Mouse (Mus musculus): ENCODE measurements around the gene St5. TPM values are rescaled to one million over a fixed set of nuclear protein-coding genes. Genes with fewer than 3 reads are reported as not detected.

The St5 gene
- polyA plus RNA-seq, 1 experiment from 2014 or later, result 53.5 TPM

DNA sequence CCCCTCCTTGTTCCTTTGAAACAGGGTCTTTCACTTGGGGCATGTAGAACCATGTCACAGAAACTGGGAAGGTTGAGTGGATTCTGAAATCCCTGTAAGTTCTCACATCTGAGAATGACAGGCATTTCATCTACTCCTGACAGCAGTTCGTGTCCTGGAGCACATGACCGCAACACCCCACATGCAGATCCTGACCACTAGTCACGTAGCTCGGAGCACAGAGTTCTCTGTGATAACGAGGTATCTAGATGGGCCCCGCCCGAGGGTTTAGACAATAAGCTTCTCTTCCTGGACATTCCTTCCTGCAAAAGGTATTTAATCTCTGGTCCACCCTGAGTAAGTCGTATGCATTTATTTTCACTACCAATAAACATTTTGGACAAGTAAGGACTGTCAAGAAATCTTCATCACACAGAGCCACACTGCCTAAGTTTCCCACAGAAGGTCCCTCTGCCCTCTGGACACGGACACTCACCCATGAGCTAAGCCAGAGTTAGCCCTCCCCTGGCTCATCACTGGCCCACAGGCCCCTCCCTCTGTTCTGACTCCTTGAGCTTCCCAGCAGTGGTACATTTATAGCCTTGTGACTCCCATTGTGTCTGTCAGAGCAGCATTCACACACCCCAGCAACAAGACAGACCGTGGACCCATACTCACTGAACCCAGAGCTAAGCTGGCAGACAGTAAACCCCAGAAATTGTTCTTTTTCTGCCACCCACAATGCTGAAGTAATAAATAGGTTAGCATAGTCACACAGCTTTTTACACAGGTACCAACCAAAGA, 54.4 kb downstream of the St5 start:
- 85% methylated on average over 10 of the region's 10 CpGs for WGBS
- H3K36me3 ChIP-seq, result peaks cover 2% of the 10 kb centered on the region; the same call in 1 of the 2 replicates
- DNase-seq (ENCODE audit: low spot score), result no peak
- no peaks in the 10 kb centered on the region for H3K27me3 ChIP-seq (ENCODE audit: low read depth, poor library complexity, severe bottlenecking)
- no peaks in the 10 kb centered on the region for H3K9me3 ChIP-seq (replicated peaks)
- no peak overlapping the region for H3K27ac ChIP-seq
- H3K4me3 ChIP-seq, result no peak overlapping the region
- peaks cover 4% of the 10 kb centered on the region; the same call in 1 of the 2 replicates for H3K4me1 ChIP-seq

DNA sequence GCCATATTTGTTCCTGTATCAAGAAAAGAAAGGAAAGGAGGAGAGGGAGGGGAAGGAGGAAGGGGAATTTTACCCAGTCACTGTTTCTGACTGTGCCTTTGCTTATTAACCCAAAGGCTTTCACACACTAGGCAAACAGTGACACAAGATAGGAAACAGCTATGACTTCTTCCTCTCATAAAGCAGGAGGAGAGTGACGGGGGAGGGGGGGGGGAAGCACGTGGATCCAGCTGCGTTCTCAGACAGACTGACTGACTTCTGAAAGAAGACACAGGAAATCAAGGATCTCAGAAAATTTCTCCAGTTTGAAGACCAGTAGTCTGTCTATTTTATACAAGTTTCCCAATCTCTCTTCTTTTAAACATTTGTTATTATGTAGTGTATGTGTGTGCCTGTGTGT, 56.8 kb downstream of the St5 start:
- peaks cover 15% of the 10 kb centered on the region for H3K4me1 ChIP-seq
- no peak overlapping the region for H3K27ac ChIP-seq
- no peak overlapping the region for H3K4me3 ChIP-seq
- H3K27me3 ChIP-seq (ENCODE audit: low read depth, poor library complexity, severe bottlenecking), result no peaks in the 10 kb centered on the region
- WGBS, result 37% methylated on average over 3 of the region's 3 CpGs
- H3K36me3 ChIP-seq, result peaks cover 2% of the 10 kb centered on the region; the same call in 1 of the 2 replicates
- DNase-seq (ENCODE audit: low spot score), result no peak
- H3K9me3 ChIP-seq (replicated peaks), result no peaks in the 10 kb centered on the region

DNA sequence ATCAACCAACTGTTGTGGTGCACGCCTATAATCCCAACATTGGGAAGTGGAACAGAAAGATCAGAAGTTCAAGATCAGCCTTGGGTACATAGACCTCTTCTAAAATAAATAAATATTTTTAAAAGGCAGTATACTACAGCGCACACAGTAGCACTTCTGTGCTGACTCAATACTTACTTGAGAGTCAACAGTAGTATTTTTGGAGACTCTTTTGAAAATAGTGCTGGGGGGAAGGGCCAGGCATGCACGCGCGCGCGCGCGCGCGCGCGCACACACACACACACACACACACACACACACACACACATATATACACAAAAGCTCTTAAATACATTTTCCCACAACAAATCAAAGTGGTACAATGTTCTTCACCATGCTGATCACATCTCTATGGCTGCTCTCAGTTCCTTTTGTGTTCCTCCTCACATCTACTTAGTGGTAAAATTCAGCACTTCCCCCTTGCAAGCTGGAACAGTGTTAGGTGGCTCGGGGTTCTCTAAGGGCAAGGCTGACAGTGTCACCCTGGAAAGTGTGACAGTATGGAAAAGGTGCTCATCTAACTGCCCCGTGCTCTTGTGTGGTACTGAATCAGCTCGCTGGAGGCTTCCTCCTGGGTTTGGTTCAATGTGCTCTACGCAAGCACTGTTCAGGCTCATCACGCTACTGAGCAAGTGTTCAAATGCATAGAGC, 60.0 kb downstream of the St5 start:
- H3K4me3 ChIP-seq, result no peak overlapping the region
- H3K27me3 ChIP-seq (ENCODE audit: low read depth, poor library complexity, severe bottlenecking), result no peaks in the 10 kb centered on the region
- H3K4me1 ChIP-seq, result peaks cover 22% of the 10 kb centered on the region
- 95% methylated on average over 18 of the region's 18 CpGs for WGBS
- DNase-seq (ENCODE audit: low spot score), result no peak
- no peaks in the 10 kb centered on the region; the same call in 1 of the 2 replicates for H3K36me3 ChIP-seq
- no peaks in the 10 kb centered on the region for H3K9me3 ChIP-seq (replicated peaks)
- no peak overlapping the region for H3K27ac ChIP-seq

DNA sequence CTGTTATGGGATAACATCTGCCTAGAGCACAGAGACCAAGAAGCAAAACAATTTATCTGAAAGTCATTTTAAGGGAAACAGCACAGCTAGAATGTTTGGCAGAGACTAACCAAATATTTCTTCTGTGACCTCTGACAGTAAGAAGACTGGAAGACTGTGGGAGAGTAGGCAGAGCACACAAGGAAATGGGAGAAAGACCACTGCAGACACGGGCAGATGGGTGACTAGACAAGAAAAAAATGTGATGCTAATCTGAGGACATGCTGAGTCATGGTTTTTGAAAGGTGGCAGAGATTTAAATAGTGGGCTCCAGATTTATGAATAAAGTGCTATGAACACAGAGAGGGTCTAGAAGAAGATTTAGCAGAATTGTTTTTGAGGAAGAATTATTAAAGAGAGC, 61.4 kb downstream of the St5 start:
- 60% methylated on average over 1 of the region's 1 CpGs for WGBS
- peaks cover 27% of the 10 kb centered on the region for H3K4me1 ChIP-seq
- no peak overlapping the region for H3K27ac ChIP-seq
- no peaks in the 10 kb centered on the region; the same call in 1 of the 2 replicates for H3K36me3 ChIP-seq
- no peak for DNase-seq (ENCODE audit: low spot score)
- no peaks in the 10 kb centered on the region for H3K9me3 ChIP-seq (replicated peaks)
- no peak overlapping the region for H3K4me3 ChIP-seq
- no peaks in the 10 kb centered on the region for H3K27me3 ChIP-seq (ENCODE audit: low read depth, poor library complexity, severe bottlenecking)

DNA sequence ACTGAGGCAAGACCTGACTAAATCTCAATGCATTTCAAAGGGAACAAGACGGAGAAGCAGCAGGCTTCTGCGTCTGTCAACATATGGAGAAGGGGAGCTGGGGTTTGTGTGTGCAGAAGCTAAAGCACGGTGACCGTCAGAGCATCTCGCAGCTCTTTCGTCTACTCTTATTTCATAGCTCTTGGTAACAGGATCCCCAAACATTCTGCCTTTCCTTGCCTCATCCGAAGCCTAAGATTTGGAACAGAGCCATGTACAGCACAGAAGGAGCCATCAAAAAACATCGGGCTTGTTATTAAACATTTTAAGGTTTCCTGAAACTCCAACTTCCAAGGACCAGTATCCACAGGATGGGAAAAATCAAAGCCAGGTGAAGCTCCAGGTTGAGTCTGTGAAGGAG, 62.3 kb downstream of the St5 start:
- Histone ChIP-seq H3K4me1 (peaks cover 23% of the 10 kb centered on the region), H3K4me3 (no peak overlapping the region), H3K9me3 (replicated peaks) (no peaks in the 10 kb centered on the region), H3K27ac (no peak overlapping the region), H3K27me3 (ENCODE audit: low read depth, poor library complexity, severe bottlenecking) (no peaks in the 10 kb centered on the region), H3K36me3 (no peaks in the 10 kb centered on the region; the same call in 1 of the 2 replicates)
- WGBS, result 87% methylated on average over 8 of the region's 8 CpGs
- DNase-seq (ENCODE audit: low spot score), result no peak

DNA sequence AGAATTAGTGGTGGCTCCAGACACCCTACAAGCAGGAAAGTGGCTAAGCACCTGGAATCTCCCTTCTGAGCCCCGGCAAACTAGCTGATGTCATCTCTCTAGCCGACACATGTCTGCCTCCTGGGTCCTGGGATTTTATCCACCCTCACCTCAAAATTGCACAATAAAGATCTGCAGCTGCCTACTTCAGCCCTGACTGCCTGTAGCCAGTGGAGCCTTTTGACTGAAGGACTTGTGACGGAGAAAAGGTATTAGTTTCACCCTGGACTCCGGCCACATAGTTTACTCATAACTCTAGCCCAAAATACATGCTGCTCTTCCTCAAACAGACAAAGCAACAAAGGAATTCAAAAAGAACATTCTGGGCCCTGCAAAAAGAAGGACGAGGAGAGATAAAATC, 66.0 kb downstream of the St5 start:
- H3K27me3 ChIP-seq (ENCODE audit: low read depth, poor library complexity, severe bottlenecking), result no peaks in the 10 kb centered on the region
- no peaks in the 10 kb centered on the region; the same call in 1 of the 2 replicates for H3K36me3 ChIP-seq
- no peak for DNase-seq (ENCODE audit: low spot score)
- peaks cover 34% of the 10 kb centered on the region for H3K4me1 ChIP-seq
- no peak overlapping the region for H3K4me3 ChIP-seq
- 71% methylated on average over 5 of the region's 5 CpGs for WGBS
- no peak overlapping the region for H3K27ac ChIP-seq
- H3K9me3 ChIP-seq (replicated peaks), result no peaks in the 10 kb centered on the region

DNA sequence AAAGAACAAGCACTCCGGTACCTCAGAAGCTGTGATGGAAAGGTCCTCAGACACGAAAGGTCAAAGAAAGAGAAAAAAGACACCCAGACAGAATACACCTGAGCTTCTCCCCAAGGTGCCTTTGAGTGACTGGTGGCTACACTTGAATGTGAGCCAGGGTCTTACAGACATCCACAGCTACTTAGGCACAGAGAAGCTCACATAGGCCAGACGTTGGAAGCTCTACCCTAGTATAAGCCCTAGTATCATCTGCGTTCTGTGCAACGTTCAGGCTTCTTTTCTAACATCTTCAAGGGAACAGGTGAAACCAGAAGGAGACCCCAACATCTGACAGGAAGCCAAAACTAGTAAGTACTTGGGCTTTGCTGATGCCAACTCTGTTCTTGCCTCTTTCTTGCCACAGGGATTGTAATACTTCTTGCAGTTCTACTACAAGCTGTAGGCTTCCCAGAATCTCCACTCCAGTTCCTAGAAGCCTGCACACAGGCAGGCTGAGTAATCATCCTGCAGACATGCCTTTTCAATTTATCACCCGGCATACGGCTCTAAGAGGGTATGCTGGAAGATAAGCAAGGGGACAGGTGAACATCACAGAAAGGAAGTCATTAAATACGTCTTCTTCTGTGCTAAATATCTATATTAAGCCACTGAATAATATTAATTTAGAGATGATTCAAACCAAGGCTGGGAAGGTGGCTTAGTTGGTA, 67.2 kb downstream of the St5 start:
- 78% methylated on average over 8 of the region's 8 CpGs for WGBS
- Histone ChIP-seq H3K4me3 (no peak overlapping the region), H3K36me3 (no peaks in the 10 kb centered on the region; the same call in 1 of the 2 replicates), H3K9me3 (replicated peaks) (no peaks in the 10 kb centered on the region), H3K27me3 (ENCODE audit: low read depth, poor library complexity, severe bottlenecking) (no peaks in the 10 kb centered on the region), H3K4me1 (peaks cover 29% of the 10 kb centered on the region), H3K27ac (no peak overlapping the region)
- DNase-seq (ENCODE audit: low spot score), result no peak

DNA sequence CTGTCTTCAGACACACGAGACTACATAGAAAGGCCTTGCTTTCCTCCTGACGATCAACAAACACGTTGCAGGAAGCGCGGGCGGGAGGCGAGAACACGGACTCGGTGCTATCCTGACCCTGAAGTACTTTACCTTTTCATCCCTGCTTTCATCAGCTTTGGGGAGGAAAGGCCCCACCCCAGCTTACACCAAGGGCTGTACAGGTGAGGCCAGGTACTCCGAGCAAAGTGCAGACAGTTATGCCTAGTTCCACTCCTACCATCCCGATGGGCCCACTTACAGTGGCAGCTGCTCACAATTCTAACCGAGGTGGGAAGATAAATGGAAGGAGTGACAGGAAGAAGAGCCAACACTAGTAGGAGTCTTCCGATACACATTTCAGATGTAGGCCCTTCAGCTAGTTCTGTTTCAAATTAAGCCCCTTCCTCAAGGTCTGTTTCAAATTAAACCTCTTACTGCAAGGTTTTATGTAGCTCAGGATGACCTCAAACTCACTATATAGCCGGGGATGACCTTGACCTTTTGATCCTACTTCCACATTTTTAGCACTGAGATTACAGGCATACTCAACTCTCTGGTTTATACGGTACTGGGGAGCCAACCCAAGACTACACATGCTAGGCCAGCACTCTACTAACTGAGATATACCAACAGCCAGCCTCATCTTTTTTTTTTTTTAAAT, 69.9 kb downstream of the St5 start:
- peaks cover 27% of the 10 kb centered on the region for H3K4me1 ChIP-seq
- peaks cover 5% of the 10 kb centered on the region for H3K36me3 ChIP-seq
- no peak overlapping the region for H3K4me3 ChIP-seq
- H3K27me3 ChIP-seq (ENCODE audit: low read depth, poor library complexity, severe bottlenecking), result no peaks in the 10 kb centered on the region
- no peak overlapping the region for H3K27ac ChIP-seq
- no peak for DNase-seq (ENCODE audit: low spot score)
- 56% methylated on average over 15 of the region's 15 CpGs for WGBS
- no peaks in the 10 kb centered on the region for H3K9me3 ChIP-seq (replicated peaks)

GRCm38 (mm10) chr7:109631330-109631729, 72.1 kb downstream of the St5 start:
- Histone ChIP-seq H3K4me1 (peaks cover 22% of the 10 kb centered on the region), H3K4me3 (no peak overlapping the region), H3K27me3 (ENCODE audit: low read depth, poor library complexity, severe bottlenecking) (no peaks in the 10 kb centered on the region), H3K9me3 (replicated peaks) (no peaks in the 10 kb centered on the region), H3K36me3 (peaks cover 5% of the 10 kb centered on the region), H3K27ac (no peak overlapping the region)
- 85% methylated on average over 6 of the region's 6 CpGs for WGBS
- DNase-seq (ENCODE audit: low spot score), result no peak

DNA sequence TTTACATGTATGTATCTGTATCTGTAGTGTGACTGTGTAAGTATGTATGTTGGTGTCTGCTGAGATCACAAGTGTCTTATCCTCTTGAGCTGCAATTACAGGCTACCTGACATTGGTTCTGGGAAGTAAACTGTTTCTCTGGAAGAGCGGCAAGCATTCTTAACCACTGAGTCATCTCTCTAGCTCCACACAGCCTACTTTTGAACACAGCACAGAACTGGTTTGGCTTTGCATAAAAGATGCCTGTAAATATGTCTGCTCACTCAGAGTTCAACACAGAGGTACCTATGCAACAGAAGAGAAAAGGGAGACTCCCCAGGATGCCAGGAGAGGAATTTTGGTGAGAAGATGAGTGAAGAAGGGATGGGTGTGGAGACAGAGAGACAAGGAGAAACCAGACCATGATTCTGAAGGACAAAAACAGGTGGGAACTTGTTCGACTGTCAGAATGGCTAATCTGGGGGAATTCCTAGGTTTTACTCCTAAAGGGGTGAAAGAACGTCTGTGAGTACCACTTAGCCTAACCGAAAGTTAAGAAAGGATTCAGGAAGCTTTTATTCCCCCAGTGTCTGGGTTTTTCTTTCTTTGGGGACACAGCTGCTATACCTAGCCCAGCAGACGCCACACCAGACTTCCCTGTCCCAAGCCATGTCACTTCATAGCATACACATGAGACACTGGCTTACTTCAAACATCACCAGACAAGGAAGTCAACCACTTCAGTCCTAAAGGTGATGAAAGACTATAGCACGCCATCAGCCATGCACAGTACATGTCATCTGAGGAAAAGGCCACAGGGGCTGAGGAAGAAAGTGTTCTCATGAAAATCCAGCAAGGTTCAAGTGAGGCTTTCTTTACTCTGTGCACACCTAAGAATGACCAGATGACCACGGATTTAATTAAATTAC, 73.3 kb downstream of the St5 start:
- H3K27me3 ChIP-seq (ENCODE audit: low read depth, poor library complexity, severe bottlenecking), result no peaks in the 10 kb centered on the region
- H3K4me1 ChIP-seq, result peaks cover 22% of the 10 kb centered on the region
- no peak overlapping the region for H3K27ac ChIP-seq
- H3K4me3 ChIP-seq, result no peak overlapping the region
- no peaks in the 10 kb centered on the region for H3K9me3 ChIP-seq (replicated peaks)
- peaks cover 5% of the 10 kb centered on the region for H3K36me3 ChIP-seq
- WGBS, result 77% methylated on average over 7 of the region's 7 CpGs
- DNase-seq (ENCODE audit: low spot score), result no peak

- Histone ChIP-seq H3K4me3 (no peak overlapping the region), H3K27me3 (ENCODE audit: low read depth, poor library complexity, severe bottlenecking) (no peaks in the 10 kb centered on the region), H3K4me1 (peaks cover 15% of the 10 kb centered on the region), H3K36me3 (peaks cover 5% of the 10 kb centered on the region), H3K9me3 (replicated peaks) (no peaks in the 10 kb centered on the region), H3K27ac (no peak overlapping the region)
- DNase-seq (ENCODE audit: low spot score), result no peak
- WGBS, result 70% methylated on average over 9 of the region's 9 CpGs
These were observed 74.3 kb downstream of the St5 start for GRCm38 (mm10) chr7:109628935-109629609.

All from limb, embryonic 10.5 days (tissue).